Mouse (Mus musculus) myocyte (in vitro differentiated cells): ENCODE measurements around the gene Snapc5.
"Not testable (repeated sequence)": the region's sequence is repeated elsewhere in the genome, so short reads cannot be mapped to it uniquely, and the experiment has no call there.

ENCODE experiments used
- E2F4 ChIP-seq: IDR thresholded peaks from one replicate; pipeline ENCODE4 v1.6.1; 2011; ENCODE audit warnings: mild to moderate bottlenecking, control low read depth, moderate library complexity; ENCODE audit not compliant: insufficient read depth
- MAX ChIP-seq: IDR thresholded peaks from one replicate; pipeline ENCODE4 v1.6.1; 2011; ENCODE audit warnings: low read depth, mild to moderate bottlenecking, control low read depth
- MYOD1 ChIP-seq, 3 experiments: IDR thresholded peaks; one replicate each; pipeline ENCODE4 v1.6.1; 2011; ENCODE audit warnings: control low read depth in 2 of 3, low read depth in 2 of 3, mild to moderate bottlenecking in 2 of 3, moderate library complexity in 1 of 3; ENCODE audit not compliant: insufficient read length in 2 of 3, control insufficient read depth in 1 of 3
- POLR2A ChIP-seq: IDR thresholded peaks from one replicate; pipeline ENCODE4 v1.6.1; 2011; ENCODE audit warnings: low read depth, mild to moderate bottlenecking, control low read depth, moderate library complexity; ENCODE audit not compliant: insufficient read length
- POLR2AphosphoS2 ChIP-seq: IDR thresholded peaks from one replicate; pipeline ENCODE4 v1.6.1; 2011; ENCODE audit warnings: low read depth, control low read depth; ENCODE audit not compliant: insufficient read length
- REST ChIP-seq: IDR thresholded peaks from one replicate; pipeline ENCODE4 v1.6.1; 2011; ENCODE audit warnings: mild to moderate bottlenecking, control low read depth, moderate library complexity; ENCODE audit not compliant: insufficient read depth, insufficient read length
- SRF ChIP-seq: IDR thresholded peaks from one replicate; pipeline ENCODE4 v1.6.1; 2011; ENCODE audit warnings: low read depth; ENCODE audit not compliant: control insufficient read depth, insufficient read length
- TCF12 ChIP-seq: IDR thresholded peaks from one replicate; pipeline ENCODE4 v1.6.1; 2011; ENCODE audit warnings: mild to moderate bottlenecking, control low read depth; ENCODE audit not compliant: poor library complexity, insufficient read depth, severe bottlenecking
- USF1 ChIP-seq: IDR thresholded peaks from one replicate; pipeline ENCODE4 v1.6.1; 2011; ENCODE audit warnings: low read depth, mild to moderate bottlenecking, control low read depth, moderate library complexity

- TF ChIP-seq POLR2A; MAX; MYOD1 (IDR thresholded peaks at IDR 0.05; ENCODE audit: control insufficient read depth in 1 of 3, insufficient read length in 2 of 3, low read depth in 2 of 3); USF1; E2F4; POLR2AphosphoS2; SRF; TCF12; REST: not testable (repeated sequence)
These were observed 40.2 kb upstream of the Snapc5 start for GRCm38 (mm10) chr9:64138896-64139295.
